Mouse (Mus musculus) heart, postnatal 0 days (tissue): Measurements from ENCODE around the gene Mrpl9.

Source experiments
- CTCF ChIP-seq: IDR thresholded peaks from 2 replicates; pipeline ENCODE4 v1.5.1; 2016; ENCODE audit warnings: antibody characterized with exemption, control low read depth, low read depth
- EP300 ChIP-seq: IDR thresholded peaks from 2 replicates; pipeline ENCODE4 v1.6.1; 2016; ENCODE audit warnings: antibody characterized with exemption, low read depth

- TF ChIP-seq CTCF (no peak), EP300 (no peak)
Observed at GRCm38 (mm10) chr3:94477444-94477843, 34.3 kb downstream of the Mrpl9 start.
